Mouse (Mus musculus): Measurements from ENCODE around the gene Nfasc. TPM values are rescaled to one million over a fixed set of nuclear protein-coding genes. Genes with fewer than 3 reads are reported as not detected.

Gene Nfasc
- polyA plus RNA-seq, 1 experiment = not detected

GRCm38 (mm10) chr1:132749217-132749884 lies 7.8 kb upstream of the Nfasc start:
- no peak for TF ChIP-seq GATA1 (IDR thresholded peaks at IDR 0.05; ENCODE audit: low read length)

GRCm38 (mm10) chr1:132746302-132746701 lies 4.7 kb upstream of the Nfasc start:
- no peak for TF ChIP-seq GATA1 (IDR thresholded peaks at IDR 0.05; ENCODE audit: low read length)

- TF ChIP-seq GATA1 (IDR thresholded peaks at IDR 0.05; ENCODE audit: low read length) = no peak
Measured at GRCm38 (mm10) chr1:132745636-132746035, 4.0 kb upstream of the Nfasc start.

- TF ChIP-seq GATA1 (IDR thresholded peaks at IDR 0.05; ENCODE audit: low read length) = no peak
Measured at GRCm38 (mm10) chr1:132739077-132739521, 2.5 kb downstream of the Nfasc start.

- TF ChIP-seq GATA1 (IDR thresholded peaks at IDR 0.05; ENCODE audit: low read length) = no peak
Measured at GRCm38 (mm10) chr1:132736171-132736570, 5.4 kb downstream of the Nfasc start.

GRCm38 (mm10) chr1:132733873-132734447 lies 7.6 kb downstream of the Nfasc start:
- no peak for TF ChIP-seq GATA1 (IDR thresholded peaks at IDR 0.05; ENCODE audit: low read length)

- TF ChIP-seq GATA1 (IDR thresholded peaks at IDR 0.05; ENCODE audit: low read length) = no peak
Measured at GRCm38 (mm10) chr1:132732307-132732706, 9.3 kb downstream of the Nfasc start.

- TF ChIP-seq GATA1 (IDR thresholded peaks at IDR 0.05; ENCODE audit: low read length) = no peak
Measured at GRCm38 (mm10) chr1:132727548-132727947, 14.0 kb downstream of the Nfasc start.

- no peak for TF ChIP-seq GATA1 (IDR thresholded peaks at IDR 0.05; ENCODE audit: low read length)
Measured at GRCm38 (mm10) chr1:132722362-132722761, 19.2 kb downstream of the Nfasc start.

GRCm38 (mm10) chr1:132721266-132721665 lies 20.3 kb downstream of the Nfasc start:
- TF ChIP-seq GATA1 (IDR thresholded peaks at IDR 0.05; ENCODE audit: low read length) = no peak

- no peak for TF ChIP-seq GATA1 (IDR thresholded peaks at IDR 0.05; ENCODE audit: low read length)
Measured at GRCm38 (mm10) chr1:132718225-132718624, 23.4 kb downstream of the Nfasc start.

GRCm38 (mm10) chr1:132715044-132715443 lies 26.6 kb downstream of the Nfasc start:
- no peak for TF ChIP-seq GATA1 (IDR thresholded peaks at IDR 0.05; ENCODE audit: low read length)

- TF ChIP-seq GATA1 (IDR thresholded peaks at IDR 0.05; ENCODE audit: low read length) = no peak
Measured at GRCm38 (mm10) chr1:132709419-132709818, 32.2 kb downstream of the Nfasc start.

- TF ChIP-seq GATA1 (IDR thresholded peaks at IDR 0.05; ENCODE audit: low read length) = no peak
Measured at GRCm38 (mm10) chr1:132707301-132707700, 34.3 kb downstream of the Nfasc start.

GRCm38 (mm10) chr1:132703467-132703866 lies 38.1 kb downstream of the Nfasc start:
- no peak for TF ChIP-seq GATA1 (IDR thresholded peaks at IDR 0.05; ENCODE audit: low read length)

GRCm38 (mm10) chr1:132696926-132697325 lies 44.7 kb downstream of the Nfasc start:
- no peak for TF ChIP-seq GATA1 (IDR thresholded peaks at IDR 0.05; ENCODE audit: low read length)

GRCm38 (mm10) chr1:132696232-132696631 lies 45.4 kb downstream of the Nfasc start:
- no peak for TF ChIP-seq GATA1 (IDR thresholded peaks at IDR 0.05; ENCODE audit: low read length)
